Mouse (Mus musculus) limb, embryonic 14.5 days (tissue): ENCODE data around the gene Fcf1. TPM values are rescaled to one million over a fixed set of nuclear protein-coding genes. Genes with fewer than 3 reads are reported as not detected.

Experiments
- ATAC-seq: fragments of 200-750 bp; cut with Nextera tagmentation; 2 replicates; pipeline ENCODE4 v1.8.0; 2017; ENCODE audit warnings: low read depth, moderate number of reproducible peaks, moderate TSS enrichment; ENCODE audit not compliant: low FRiP score
- DNase-seq: peaks from one replicate; pipeline ENCODE4 v3.0.0-alpha.2; 2015; ENCODE audit warnings: low spot score
- H3K27ac ChIP-seq: fragments of 300-500 bp; sonication (generic); replicated peaks from 2 replicates; pipeline ENCODE4 v1.5.1; 2014; ENCODE audit warnings: low read depth, mild to moderate bottlenecking, low read length, moderate library complexity, mixed read lengths
- H3K27me3 ChIP-seq: fragments of 300-500 bp; sonication (generic); 2 replicates; pipeline ENCODE4 v1.6.1; 2014; ENCODE audit warnings: low read length, mixed read lengths; ENCODE audit not compliant: control insufficient read depth, insufficient read depth
- H3K36me3 ChIP-seq: fragments of 300-500 bp; sonication (generic); 2 replicates; pipeline ENCODE4 v1.6.1; 2014; ENCODE audit warnings: mild to moderate bottlenecking, low read length, moderate library complexity, mixed read lengths; ENCODE audit not compliant: control insufficient read depth, insufficient read depth
- H3K4me1 ChIP-seq: fragments of 300-500 bp; sonication (generic); 2 replicates; pipeline ENCODE4 v1.6.1; 2014; ENCODE audit warnings: antibody characterized with exemption, low read length, mixed read lengths; ENCODE audit not compliant: control insufficient read depth, insufficient read depth
- H3K4me2 ChIP-seq: fragments of 300-500 bp; sonication (generic); replicated peaks from 2 replicates; pipeline ENCODE4 v1.6.1; 2014; ENCODE audit warnings: low read depth, mild to moderate bottlenecking, low read length, moderate library complexity; ENCODE audit not compliant: severe bottlenecking
- H3K4me3 ChIP-seq: fragments of 300-500 bp; sonication (generic); replicated peaks from 2 replicates; pipeline ENCODE4 v1.5.1; 2014; ENCODE audit warnings: low read length
- H3K9ac ChIP-seq: fragments of 300-500 bp; sonication (generic); 2 replicates; pipeline ENCODE4 v1.6.1; 2014; ENCODE audit warnings: mild to moderate bottlenecking, low read depth, low read length, moderate library complexity; ENCODE audit not compliant: severe bottlenecking
- H3K9me3 ChIP-seq: fragments of 300-500 bp; sonication (generic); 2 replicates; pipeline ENCODE4 v1.6.1; 2016; ENCODE audit warnings: low read length; ENCODE audit not compliant: control insufficient read depth
- POLR2A ChIP-seq: fragments of 200-500 bp; IDR thresholded peaks from 2 replicates; pipeline ENCODE4 v1.8.0; 2012; ENCODE audit warnings: inconsistent platforms, mild to moderate bottlenecking, moderate library complexity, borderline replicate concordance; ENCODE audit not compliant: insufficient read depth, insufficient read length; ENCODE audit errors: extremely low read depth
- WGBS: fragments of 180-500 bp; shearing (Covaris S2); extraction: QIAGEN DNeasy Blood & Tissue Kit; methylation state at CpG from one replicate; pipeline ENCODE4 v1.1.7; 2014; 5-methylcytosine and 5-hydroxymethylcytosine counted together
- polyA plus RNA-seq, 2 experiments: library from polyadenylated mRNA; depleted of rRNA in 1 of 2; stranded (reverse) in 1 of 2; unstranded in 1 of 2; fragments of >200 nt; fragmentation: Nextera tagmentation in 1 of 2; extraction: Ambion mirVana in 1 of 2; gene quantifications; 2 replicates each; pipeline versions ENCODE4 v1.2.1 to v1.2.3; 2012 to 2014

The Fcf1 gene
- polyA plus RNA-seq, 2 experiments, result 132 to 138 TPM

- WGBS, result 94% methylated on average over 8 of the region's 9 CpGs
- peak overlapping the region; percentile 92; the same call in 1 of the 2 replicates for H3K4me2 ChIP-seq
- peaks cover 13% of the 10 kb centered on the region for H3K4me1 ChIP-seq
- no peak for TF ChIP-seq POLR2A
- peak overlapping the region; percentile 34; the same call in 1 of the 2 replicates for H3K9ac ChIP-seq
- H3K27ac ChIP-seq, result no peak overlapping the region
- no peaks in the 10 kb centered on the region for H3K27me3 ChIP-seq
- peak overlapping the region; percentile 96; the same call in 1 of the 2 replicates for H3K4me3 ChIP-seq
- no peaks in the 10 kb centered on the region for H3K9me3 ChIP-seq
- no peak for ATAC-seq
- no peak for DNase-seq
- H3K36me3 ChIP-seq, result no peaks in the 10 kb centered on the region
Observed at GRCm38 (mm10) chr12:84995112-84995761, 24.5 kb downstream of the Fcf1 start.

DNA sequence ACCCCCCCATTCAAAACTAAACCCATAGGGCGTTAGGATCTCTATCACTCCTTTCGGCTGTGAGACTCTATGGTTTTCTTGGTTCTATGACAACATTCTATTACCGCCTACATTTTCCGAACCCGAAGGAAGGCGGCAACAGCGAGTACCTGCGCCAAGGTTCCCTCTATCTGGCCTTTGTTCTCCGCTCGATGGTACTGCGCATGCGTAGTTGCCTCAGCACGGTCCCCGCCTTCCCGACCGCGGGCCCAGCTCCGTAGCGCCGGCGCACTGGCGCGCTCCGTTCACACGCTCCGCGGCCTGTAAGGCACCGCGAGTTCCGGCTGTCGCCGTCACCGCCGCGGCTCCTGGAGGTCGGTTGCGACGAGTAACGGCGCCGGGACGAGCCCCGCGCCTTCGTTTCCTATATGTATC is 25.4 kb downstream of the Fcf1 start, which contains the start of gene Ylpm1:
Gene Ylpm1, plus strand, starts transcription at position 239 of the 414 bp plus-strand sequence.
- peaks cover 13% of the 10 kb centered on the region for H3K4me1 ChIP-seq
- H3K9me3 ChIP-seq, result no peaks in the 10 kb centered on the region
- peak within 1 kb of the TSS; percentile 82 for H3K27ac ChIP-seq
- 1% methylated on average over 44 of the region's 45 CpGs for WGBS
- H3K27me3 ChIP-seq, result no peaks in the 10 kb centered on the region
- peak within 1 kb of the TSS; percentile 96 for H3K4me3 ChIP-seq
- ATAC-seq (peak; percentile 97), DNase-seq (peak; percentile 98)
- H3K9ac ChIP-seq, result peak within 1 kb of the TSS; percentile 99
- H3K4me2 ChIP-seq, result peak within 1 kb of the TSS; percentile 92
- no peaks in the 10 kb centered on the region for H3K36me3 ChIP-seq
- peak; percentile 95 for TF ChIP-seq POLR2A

GRCm38 (mm10) chr12:84996501-84997398 is 26.1 kb downstream of the Fcf1 start:
- DNase-seq (peak; percentile 48), ATAC-seq (peak; percentile 20)
- no peaks in the 10 kb centered on the region for H3K9me3 ChIP-seq
- H3K27ac ChIP-seq, result peak overlapping the region; percentile 82
- H3K36me3 ChIP-seq, result no peaks in the 10 kb centered on the region
- H3K4me1 ChIP-seq, result peaks cover 13% of the 10 kb centered on the region
- no peaks in the 10 kb centered on the region for H3K27me3 ChIP-seq
- H3K4me3 ChIP-seq, result peak overlapping the region; percentile 96
- no peak for TF ChIP-seq POLR2A
- peak overlapping the region; percentile 92 for H3K4me2 ChIP-seq
- H3K9ac ChIP-seq, result peak overlapping the region; percentile 99
- WGBS, result under 1% methylated on average over 36 of the region's 44 CpGs

- ATAC-seq (no peak), DNase-seq (no peak)
- Histone ChIP-seq H3K27ac (no peak overlapping the region), H3K36me3 (no peaks in the 10 kb centered on the region), H3K9ac (no peak overlapping the region), H3K4me1 (peaks cover 13% of the 10 kb centered on the region), H3K9me3 (no peaks in the 10 kb centered on the region), H3K4me3 (peak overlapping the region; percentile 7), H3K4me2 (peak overlapping the region; percentile 92; the same call in 1 of the 2 replicates), H3K27me3 (no peaks in the 10 kb centered on the region)
- no peak for TF ChIP-seq POLR2A
Observed at GRCm38 (mm10) chr12:84999053-84999452, 28.4 kb downstream of the Fcf1 start.

DNA sequence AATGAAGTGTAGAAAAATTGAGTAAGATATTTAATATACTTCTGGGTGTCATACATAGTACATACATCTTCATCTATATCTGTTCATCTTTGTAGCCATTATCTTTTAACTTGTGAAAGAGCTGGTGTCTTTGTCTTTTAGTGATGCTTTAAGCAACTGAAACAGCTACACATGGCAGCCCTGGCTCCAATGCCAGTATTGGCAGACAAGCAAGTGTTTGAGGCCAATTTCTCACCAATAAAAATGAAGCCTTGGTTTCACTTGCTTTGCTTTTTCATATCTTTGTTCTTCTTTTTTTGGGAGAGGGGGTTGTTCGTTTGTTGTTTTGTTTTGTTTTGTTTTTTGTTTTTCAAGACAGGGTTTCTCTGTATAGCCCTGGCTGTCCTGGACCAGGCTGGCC is 35.5 kb downstream of the Fcf1 start:
- no peak for TF ChIP-seq POLR2A
- WGBS, result 97% methylated on average over 1 of the region's 1 CpGs

More for the DNA sequence above, 35.5 kb downstream of the Fcf1 start:
- Histone ChIP-seq H3K4me2 (no peak overlapping the region), H3K4me3 (no peak overlapping the region), H3K27me3 (no peaks in the 10 kb centered on the region), H3K4me1 (no peaks in the 10 kb centered on the region), H3K27ac (no peak overlapping the region), H3K36me3 (no peaks in the 10 kb centered on the region), H3K9me3 (no peaks in the 10 kb centered on the region), H3K9ac (no peak overlapping the region)
- ATAC-seq (no peak), DNase-seq (no peak)
